Mouse (Mus musculus) kidney, adult 2 months (tissue): ENCODE results near the gene Slc25a12.

Experiments
- CTCF ChIP-seq: fragments of 200-500 bp; conservative IDR thresholded peaks from 2 replicates; pipeline ENCODE4 v1.5.1; 2011; ENCODE audit warnings: low read depth, mild to moderate bottlenecking, control low read depth, low read length, moderate library complexity, mixed read lengths; ENCODE audit not compliant: insufficient read depth, insufficient read length
- POLR2A ChIP-seq: fragments of 200-500 bp; IDR thresholded peaks from one replicate; pipeline ENCODE4 v1.6.1; 2011; ENCODE audit warnings: low read depth, low read length, control low read depth

DNA sequence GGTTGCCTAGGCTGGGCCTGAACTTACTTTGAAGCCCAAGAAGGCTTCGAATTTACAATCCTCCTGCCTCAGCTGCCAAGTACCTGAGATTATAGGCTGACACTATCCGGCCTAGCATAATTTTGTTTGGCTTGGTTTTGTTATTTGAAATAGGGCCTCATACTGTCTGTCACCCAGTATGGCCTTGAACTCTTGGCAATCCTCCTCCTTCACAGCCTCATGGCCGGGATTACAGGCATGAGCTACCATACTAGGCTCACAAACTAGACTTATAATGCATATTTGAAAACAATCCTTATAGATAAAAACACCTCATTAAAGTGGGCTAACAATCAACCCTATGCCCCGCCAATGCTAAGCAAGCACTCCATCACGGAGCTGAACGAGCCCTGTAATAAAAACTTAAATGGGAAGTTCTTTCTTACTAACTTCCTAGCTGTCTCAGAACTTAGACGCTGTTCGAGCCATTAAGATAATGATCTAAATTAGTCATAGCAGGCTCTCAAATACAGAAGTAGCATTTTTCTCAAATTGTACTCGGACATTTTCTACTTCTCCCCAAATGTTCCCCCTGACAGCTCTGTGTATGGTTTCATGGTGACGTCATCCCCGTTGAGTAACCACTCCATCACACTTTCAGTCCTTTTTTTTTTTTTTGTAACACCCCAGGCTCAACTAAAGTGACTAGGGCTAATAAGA, 40.6 kb downstream of the Slc25a12 start:
- TF ChIP-seq CTCF (no peak), POLR2A (no peak)
